Mouse (Mus musculus) layer of hippocampus, adult 18-20 months (tissue): ENCODE measurements around the gene Clca4b. TPM values are rescaled to one million over a fixed set of nuclear protein-coding genes. Genes with fewer than 3 reads are reported as not detected.
"Not testable (repeated sequence)": the region's sequence is repeated elsewhere in the genome, so short reads cannot be mapped to it uniquely, and the experiment has no call there.

Experiments
- DNase-seq, 2 experiments: peaks; one replicate each; pipeline ENCODE4 v3.0.0; 2022; ENCODE audit warnings: low spot score in 2 of 2
- long read RNA-seq: library from polyadenylated mRNA; stranded (forward); transcript quantifications from one replicate; pipeline ENCODE4 v2.0.0, GENCODE M21; 2021
- total RNA-seq, 2 experiments: library from RNA; stranded (reverse); gene quantifications; 2 replicates each; pipeline ENCODE4 v1.2.3; 2021

Clca4b gene
- not detected for total RNA-seq
- long read RNA-seq, partial matches to known transcripts = 0 of 1 reads
- long read RNA-seq, other reads (novel, unspliced or antisense) = 1 of 1 reads

- DNase-seq = no peak
These were observed at the start of gene Clca4b for GRCm38 (mm10) chr3:144932335-144932734. TSS of gene Clca4b (minus strand) at chr3:144932529.

DNA sequence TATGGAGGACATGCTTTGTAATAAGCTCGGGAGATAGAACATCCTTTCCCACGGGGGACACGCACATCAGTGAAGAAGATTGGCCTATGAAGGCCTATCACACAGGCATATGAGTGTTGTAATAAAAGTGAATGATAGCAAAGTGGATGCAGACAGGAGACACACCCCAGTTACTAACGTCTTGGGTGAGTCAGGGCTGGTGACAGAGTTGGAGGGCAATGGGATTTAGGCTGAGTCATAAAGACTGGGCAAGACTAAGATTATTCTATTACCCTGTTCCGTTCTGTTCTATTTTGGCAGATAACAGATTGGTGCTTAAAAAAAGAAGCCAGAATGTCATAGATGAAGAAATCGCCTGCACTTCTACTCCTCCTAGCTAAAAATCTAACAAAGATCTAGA lies 48.2 kb upstream of the Clca4b start:
- no peak for DNase-seq

- DNase-seq = no peak
These were observed 45.3 kb upstream of the Clca4b start for GRCm38 (mm10) chr3:144977631-144978030.

GRCm38 (mm10) chr3:144976091-144976490 lies 43.8 kb upstream of the Clca4b start:
- DNase-seq = no peak

- DNase-seq = no peak
These were observed 42.6 kb upstream of the Clca4b start, which contains the start of gene Clca4a for GRCm38 (mm10) chr3:144974945-144975344. TSS of gene Clca4a (minus strand) at chr3:144975045.

DNA sequence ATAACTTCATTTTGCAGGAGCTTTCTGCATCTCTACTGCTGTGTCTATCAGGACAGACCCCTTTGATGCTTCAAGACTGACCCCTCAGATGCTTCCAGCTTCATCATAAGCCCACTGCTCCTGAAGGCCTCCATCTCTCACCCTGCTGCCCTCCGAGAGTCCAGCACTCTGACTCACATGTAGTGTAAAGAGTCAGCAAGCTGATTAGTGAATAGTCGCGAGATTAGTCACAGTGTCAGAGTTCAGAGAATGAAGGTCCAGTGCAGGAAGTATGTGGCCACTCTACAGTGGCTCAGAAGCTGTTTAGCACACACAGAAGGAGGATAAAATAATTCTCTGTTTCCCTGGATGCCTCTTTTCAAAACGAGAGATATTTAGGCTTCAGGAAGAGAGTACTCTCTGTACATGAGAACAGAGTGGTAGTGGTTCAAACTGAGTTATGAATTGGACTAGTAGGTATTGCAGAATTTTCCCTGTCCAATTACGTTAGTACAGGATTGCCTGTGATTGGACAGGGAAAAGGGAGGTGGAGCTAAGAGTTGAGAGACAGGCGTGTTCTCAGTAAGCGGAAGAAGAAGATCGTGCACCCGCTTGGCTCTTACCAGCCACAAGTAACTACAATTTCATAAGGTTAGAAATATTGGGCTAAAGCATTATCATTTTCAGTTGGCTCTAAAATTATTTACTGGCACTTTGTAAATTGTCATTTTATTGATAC lies 39.4 kb upstream of the Clca4b start:
- no peak for DNase-seq

DNA sequence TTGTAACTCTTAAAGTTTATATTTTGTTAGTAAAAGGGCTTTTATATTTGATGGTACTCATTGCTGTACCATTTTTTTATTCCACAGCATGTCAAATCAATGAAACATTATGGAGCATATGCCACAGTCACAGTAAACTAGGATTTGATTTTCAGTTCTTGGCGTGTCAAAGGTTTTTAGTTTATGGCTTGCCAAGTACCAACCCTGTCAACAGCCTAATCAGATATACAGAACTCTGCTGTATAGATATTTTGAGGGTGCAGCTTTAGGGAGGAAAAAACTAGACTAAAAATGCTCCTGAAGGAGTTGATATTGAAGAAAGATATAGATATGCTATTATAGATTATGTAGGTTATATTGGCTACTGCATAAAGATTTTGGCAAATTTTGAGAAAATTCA lies 37.4 kb upstream of the Clca4b start:
- DNase-seq = no peak

GRCm38 (mm10) chr3:144966074-144966473 lies 33.7 kb upstream of the Clca4b start:
- DNase-seq = no peak

GRCm38 (mm10) chr3:144950829-144951228 lies 18.5 kb upstream of the Clca4b start:
- peak in 1 of 2 experiments; percentile 2 for DNase-seq

DNA sequence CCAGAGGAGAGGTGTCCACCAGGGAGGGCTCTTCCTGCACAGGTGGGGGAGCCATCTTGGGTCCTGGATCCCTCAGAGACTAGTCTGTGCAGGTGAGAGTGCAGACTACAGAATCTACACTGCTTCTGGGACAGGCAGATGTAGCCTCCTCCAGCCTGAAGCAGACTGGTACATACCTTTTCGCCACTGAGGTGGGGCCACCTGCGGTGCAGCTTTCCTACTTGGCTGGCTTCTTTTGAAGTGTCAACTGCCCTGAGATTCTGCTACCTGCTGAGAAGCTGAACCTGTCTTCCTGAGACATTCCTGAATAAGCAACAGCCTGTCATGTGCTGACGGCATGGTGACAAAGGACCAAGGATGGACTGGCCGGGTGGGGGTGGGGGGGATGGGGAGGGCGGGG lies 15.0 kb upstream of the Clca4b start:
- not testable (repeated sequence) for DNase-seq

DNA sequence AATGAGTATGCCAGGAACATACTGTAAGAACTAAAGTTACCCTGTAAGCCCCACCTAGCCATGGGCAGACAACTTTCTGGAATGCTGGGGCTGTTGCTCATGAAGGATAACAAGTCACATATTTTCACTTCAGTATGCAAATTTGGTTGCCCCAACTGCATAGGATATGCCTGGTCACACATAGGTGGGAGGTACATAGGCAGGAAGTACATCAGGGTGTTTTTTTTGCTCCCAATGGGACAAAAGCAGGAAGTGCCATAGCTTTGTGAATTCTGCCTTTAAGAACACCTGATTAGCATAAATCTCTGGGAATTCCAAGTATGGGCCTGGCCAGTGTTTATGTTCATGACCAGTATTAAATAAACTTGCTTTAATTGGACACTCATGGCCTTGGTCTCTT lies 1.3 kb upstream of the Clca4b start:
- DNase-seq = not testable (repeated sequence)

GRCm38 (mm10) chr3:144933011-144933491 lies 722 bp upstream of the Clca4b start:
- DNase-seq = no peak

DNA sequence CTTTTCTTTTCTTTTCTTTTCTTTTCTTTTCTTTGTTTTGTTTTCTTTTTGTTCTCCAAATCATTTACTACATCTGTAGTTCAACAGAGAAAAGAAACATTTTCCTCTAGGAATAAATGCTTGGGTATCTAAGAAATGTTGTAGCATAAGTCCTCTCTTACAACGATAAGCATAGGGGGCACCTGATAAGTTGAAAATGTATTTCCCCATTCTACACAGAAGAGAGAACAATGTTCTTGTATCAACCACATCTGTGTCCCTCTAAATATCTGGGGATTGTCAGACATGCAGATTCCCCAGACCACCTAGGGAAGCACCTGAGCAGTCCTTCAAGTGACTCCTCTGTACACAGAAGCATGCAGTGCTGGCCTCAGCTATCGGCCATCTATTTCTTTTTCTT lies 18.3 kb downstream of the Clca4b start:
- DNase-seq = no peak

- no peak for DNase-seq
These were observed 35.2 kb downstream of the Clca4b start for GRCm38 (mm10) chr3:144897042-144897678.

- no peak for DNase-seq
These were observed 42.0 kb downstream of the Clca4b start for GRCm38 (mm10) chr3:144890246-144890758.

GRCm38 (mm10) chr3:144886957-144887356 lies 45.4 kb downstream of the Clca4b start:
- DNase-seq = no peak

DNA sequence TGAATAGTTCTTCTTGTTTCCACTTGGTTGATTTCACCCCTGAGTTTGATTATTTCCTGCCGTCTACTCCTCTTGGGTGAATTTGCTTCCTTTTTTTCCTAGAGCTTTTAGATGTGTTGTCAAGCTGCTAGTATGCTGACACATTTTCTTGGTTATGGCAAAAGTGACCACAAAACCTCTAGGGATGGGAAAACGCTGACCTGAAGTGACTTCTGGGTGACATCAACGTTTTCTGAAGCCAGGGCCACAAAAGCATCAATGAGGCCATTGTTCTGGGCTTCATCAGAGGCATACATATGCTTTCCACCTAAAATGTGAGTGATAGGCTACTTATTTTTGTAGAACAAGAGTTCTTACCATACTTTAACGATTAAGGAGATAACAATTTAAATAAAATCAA lies 60.3 kb downstream of the Clca4b start:
- not testable (repeated sequence) for DNase-seq

Other genes starting within 250 kb of the Clca4b start
- 10 to 100 TPM; 53.0 to 54.0 TPM for gene Sh3glb1, start 212.2 kb downstream of the Clca4b start, total RNA-seq
- under 1 TPM; 0.08 to 0.20 TPM for gene Clca3a1, start 171.6 kb downstream of the Clca4b start, total RNA-seq
- under 1 TPM in 1 of 2 experiments, not detected in 1; 0.61 TPM for gene Clca3a2, start 113.0 kb downstream of the Clca4b start, total RNA-seq
- not detected for gene Clca3b, start 83.2 kb downstream of the Clca4b start, total RNA-seq
- not detected for gene Clca4a, start 42.5 kb upstream of the Clca4b start, total RNA-seq
- gene Clca1, start 100.2 kb upstream of the Clca4b start, total RNA-seq = under 1 TPM in 1 of 2 experiments, not detected in 1; 0.07 TPM
- not detected for gene Clca2, start 166.9 kb upstream of the Clca4b start, total RNA-seq
- gene Odf2l, start 186.1 kb upstream of the Clca4b start, total RNA-seq = 10 to 100 TPM; 17.0 to 17.7 TPM